In the genomic region with DNA sequence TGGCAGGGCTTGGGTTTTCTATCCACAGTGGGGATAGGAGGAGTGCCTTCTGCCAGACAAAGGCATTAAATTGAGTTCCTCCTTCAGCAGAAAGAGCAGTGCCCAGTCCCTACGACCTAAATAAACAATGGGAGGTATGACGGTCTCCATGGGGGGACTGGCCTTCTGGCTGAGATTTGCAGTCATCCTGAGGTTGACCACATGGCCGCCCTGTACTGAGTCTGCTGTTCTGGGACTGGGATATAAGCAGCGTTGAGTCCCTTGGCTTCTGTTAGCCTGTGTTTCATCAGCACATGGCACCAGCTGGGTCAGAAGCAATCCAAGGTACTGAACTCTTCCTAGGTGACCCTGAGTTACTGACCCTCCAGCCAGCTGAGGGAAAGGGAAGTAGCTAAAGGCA, we compare ENCODE assay signal across 19 mouse cellular contexts.
DNase-seq lines count a peak whose midpoint lies in the region; ATAC-seq and TF ChIP-seq lines count a peak whose summit lies in the region.
"Had no signal": no experiment of that assay in that cellular context is flagged by ENCODE, and none has a peak within 500 bp of the region (broad histone marks: within the 10 kb centered on the region; RNA-seq: fewer than 3 reads in every experiment).

No protein-coding gene starts in this region.

- no peak overlapping the region for H3K4me3 ChIP-seq in midbrain, embryonic 10.5 days
- no peak overlapping the region for H3K4me3 ChIP-seq in midbrain, postnatal 0 days (ENCODE audit: low read depth, low read length)
- no peak overlapping the region for H3K4me3 ChIP-seq in layer of hippocampus, adult 2 months
- H3K4me3 ChIP-seq: forebrain, embryonic 15.5 days; heart, embryonic 10.5 days; hindbrain, embryonic 12.5 days; limb, embryonic 15.5 days; midbrain, embryonic 12.5 days; neural tube, embryonic 13.5 days had no signal

- DNase-seq in adrenal gland, postnatal 14 days: peak; percentile 53
- DNase-seq in adrenal gland, postnatal 4 days (ENCODE audit: low spot score in 2 of 2): no peak
- DNase-seq in midbrain, embryonic 10.5 days (ENCODE audit: low spot score): no peak
- no peak for DNase-seq in midbrain, postnatal 0 days (ENCODE audit: low spot score)
- peak; percentile 66 to 68 for DNase-seq in cerebellum, postnatal 25 days
- DNase-seq in layer of hippocampus, adult 2 months (ENCODE audit: low spot score in 2 of 2): no peak
- no peak for DNase-seq in thymus, postnatal 36 days
- DNase-seq: layer of hippocampus, postnatal 36 days; right cerebral cortex, adult 18-20 months; thymus, postnatal 14 days had no signal

- H3K9me3 ChIP-seq in midbrain, embryonic 10.5 days (replicated peaks): no peaks in the 10 kb centered on the region
- no peaks in the 10 kb centered on the region for H3K9me3 ChIP-seq in midbrain, postnatal 0 days (ENCODE audit: low read length)
- H3K9me3 ChIP-seq: forebrain, embryonic 15.5 days; G1E; heart, embryonic 10.5 days; hindbrain, embryonic 12.5 days; limb, embryonic 15.5 days; midbrain, embryonic 12.5 days; neural tube, embryonic 13.5 days had no signal

- TF ChIP-seq CTCF in midbrain, postnatal 0 days (IDR thresholded peaks at IDR 0.05): no peak
- TF ChIP-seq CTCF in layer of hippocampus, adult 2 months (conservative IDR thresholded peaks at IDR 0.05): no peak

- peak overlapping the region; percentile 59 for H3K27ac ChIP-seq in midbrain, embryonic 10.5 days (replicated peaks)
- H3K27ac ChIP-seq in midbrain, postnatal 0 days (ENCODE audit: low read depth, low read length): no peak overlapping the region
- no peak overlapping the region for H3K27ac ChIP-seq in layer of hippocampus, adult 2 months
- H3K27ac ChIP-seq: forebrain, embryonic 15.5 days; heart, embryonic 10.5 days; hindbrain, embryonic 12.5 days; kidney, postnatal 0 days; limb, embryonic 15.5 days; midbrain, embryonic 12.5 days; neural tube, embryonic 13.5 days had no signal

- no peak for ATAC-seq in midbrain, postnatal 0 days (ENCODE audit: low FRiP score)
- ATAC-seq: forebrain, embryonic 15.5 days; inflammation-experienced regulatory T-cells, adult 6 months had no signal

- WGBS in midbrain, embryonic 10.5 days: 72% methylated on average over 4 of the region's 4 CpGs
- 62% methylated on average over 4 of the region's 4 CpGs for WGBS in midbrain, postnatal 0 days

- H3K36me3 ChIP-seq in midbrain, embryonic 10.5 days: no peaks in the 10 kb centered on the region
- H3K36me3 ChIP-seq in midbrain, postnatal 0 days (ENCODE audit: insufficient read depth, low read length): no peaks in the 10 kb centered on the region
- H3K36me3 ChIP-seq: forebrain, embryonic 15.5 days; heart, embryonic 10.5 days; hindbrain, embryonic 12.5 days; midbrain, embryonic 12.5 days had no signal

- no peak overlapping the region for H3K9ac ChIP-seq in midbrain, postnatal 0 days (replicated peaks; ENCODE audit: low read length, poor library complexity, severe bottlenecking)
- H3K9ac ChIP-seq: forebrain, embryonic 15.5 days; hindbrain, embryonic 12.5 days; limb, embryonic 15.5 days; midbrain, embryonic 12.5 days; neural tube, embryonic 13.5 days had no signal

- H3K4me1 ChIP-seq in midbrain, embryonic 10.5 days: peaks cover 43% of the 10 kb centered on the region
- H3K4me1 ChIP-seq in midbrain, postnatal 0 days (ENCODE audit: insufficient read depth, low read length): peaks cover 15% of the 10 kb centered on the region

- H3K4me2 ChIP-seq in midbrain, postnatal 0 days (ENCODE audit: low read depth, low read length, poor library complexity, severe bottlenecking): no peak overlapping the region
- H3K4me2 ChIP-seq: forebrain, embryonic 15.5 days; hindbrain, embryonic 12.5 days; limb, embryonic 15.5 days; midbrain, embryonic 12.5 days; neural tube, embryonic 13.5 days had no signal

- H3K27me3 ChIP-seq in midbrain, embryonic 10.5 days (ENCODE audit: low read depth, poor library complexity, severe bottlenecking): no peaks in the 10 kb centered on the region
- no peaks in the 10 kb centered on the region for H3K27me3 ChIP-seq in midbrain, postnatal 0 days (ENCODE audit: insufficient read depth, low read length)
- H3K27me3 ChIP-seq: forebrain, embryonic 15.5 days; hindbrain, embryonic 12.5 days; limb, embryonic 15.5 days; midbrain, embryonic 12.5 days; neural tube, embryonic 13.5 days had no signal

Comparison
In these comparisons a context has a peak if more than half of its experiments do, and no peak if none do; other contexts are left out.
1. DNase-seq: peak in adrenal gland, postnatal 14 days (single experiment) and cerebellum, postnatal 25 days (2 of 2); none in adrenal gland, postnatal 4 days (0 of 2), midbrain, embryonic 10.5 days (single experiment), midbrain, postnatal 0 days (single experiment), layer of hippocampus, adult 2 months (0 of 2) and thymus, postnatal 36 days (0 of 2).